Mouse (Mus musculus): ENCODE measurements around the gene 3830406C13Rik.
A peak's percentile ranks its signal among the peaks of the same experiment; 100 is the strongest.
"Not testable (repeated sequence)": the region's sequence is repeated elsewhere in the genome, so short reads cannot be mapped to it uniquely, and the experiment has no call there.

Gene 3830406C13Rik

GRCm38 (mm10) chr14:12284141-12284912 is at the start of gene 3830406C13Rik:
Gene 3830406C13Rik, plus strand, starts transcription at chr14:12284173.
- peak; percentile 91 for DNase-seq

GRCm38 (mm10) chr14:12243726-12244125 is 40.2 kb upstream of the 3830406C13Rik start:
- no peak for DNase-seq

GRCm38 (mm10) chr14:12276031-12276430 is 7.9 kb upstream of the 3830406C13Rik start:
- DNase-seq = no peak

GRCm38 (mm10) chr14:12283641-12284040 is 332 bp upstream of the 3830406C13Rik start, which contains the start of gene Gm49355:
Gene Gm49355, plus strand, starts transcription at chr14:12283976.
- DNase-seq = no peak

GRCm38 (mm10) chr14:12289747-12290146 is 5.8 kb downstream of the 3830406C13Rik start:
- not testable (repeated sequence) for DNase-seq

- DNase-seq = no peak
Measured at GRCm38 (mm10) chr14:12296391-12296790, 12.4 kb downstream of the 3830406C13Rik start.

- DNase-seq = no peak
Measured at GRCm38 (mm10) chr14:12299171-12299570, 15.2 kb downstream of the 3830406C13Rik start.

- no peak for DNase-seq
Measured at GRCm38 (mm10) chr14:12299654-12300053, 15.7 kb downstream of the 3830406C13Rik start.

- DNase-seq = no peak
Measured at GRCm38 (mm10) chr14:12300275-12300674, 16.3 kb downstream of the 3830406C13Rik start.

GRCm38 (mm10) chr14:12300677-12301076 is 16.7 kb downstream of the 3830406C13Rik start:
- no peak for DNase-seq

- DNase-seq = no peak
Measured at GRCm38 (mm10) chr14:12303106-12303505, 19.1 kb downstream of the 3830406C13Rik start.

- no peak for DNase-seq
Measured at GRCm38 (mm10) chr14:12333622-12334021, 49.6 kb downstream of the 3830406C13Rik start.

- DNase-seq = no peak
Measured at GRCm38 (mm10) chr14:12334925-12335324, 51.0 kb downstream of the 3830406C13Rik start.

- DNase-seq = no peak
Measured at GRCm38 (mm10) chr14:12337421-12337997, 53.5 kb downstream of the 3830406C13Rik start.

- no peak for DNase-seq
Measured at GRCm38 (mm10) chr14:12337998-12338809, 54.2 kb downstream of the 3830406C13Rik start.

GRCm38 (mm10) chr14:12338811-12339565 is 55.0 kb downstream of the 3830406C13Rik start:
- no peak for DNase-seq

- no peak for DNase-seq
Measured at GRCm38 (mm10) chr14:12340238-12341074, 56.5 kb downstream of the 3830406C13Rik start.

- DNase-seq = no peak
Measured at GRCm38 (mm10) chr14:12341075-12341788, 57.3 kb downstream of the 3830406C13Rik start.

GRCm38 (mm10) chr14:12341789-12342457 is 58.0 kb downstream of the 3830406C13Rik start:
- no peak for DNase-seq

- DNase-seq = no peak
Measured at GRCm38 (mm10) chr14:12342458-12343131, 58.6 kb downstream of the 3830406C13Rik start.

Measured in kidney, postnatal 14 days (tissue).